Mouse (Mus musculus): Measurements from ENCODE around the gene Golph3. TPM values are rescaled to one million over a fixed set of nuclear protein-coding genes. Genes with fewer than 3 reads are reported as not detected.

Golph3 gene
- polyA plus RNA-seq, 1 experiment from 2014 or later = 61.5 TPM

- Histone ChIP-seq H3K4me1 (no peaks in the 10 kb centered on the region), H3K36me3 (replicated peaks) (peaks cover 87% of the 10 kb centered on the region), H3K27ac (replicated peaks) (no peak overlapping the region), H3K4me3 (no peak overlapping the region), H3K27me3 (replicated peaks; ENCODE audit: low read depth, poor library complexity, severe bottlenecking) (no peaks in the 10 kb centered on the region), H3K9me3 (no peaks in the 10 kb centered on the region)
- no peak for DNase-seq (ENCODE audit: low spot score)
- WGBS = 87% methylated on average over 3 of the region's 3 CpGs
These were observed 27.7 kb downstream of the Golph3 start for GRCm38 (mm10) chr15:12348950-12349349.

- 91% methylated on average over 5 of the region's 5 CpGs for WGBS
- Histone ChIP-seq H3K27me3 (replicated peaks; ENCODE audit: low read depth, poor library complexity, severe bottlenecking) (no peaks in the 10 kb centered on the region), H3K9me3 (no peaks in the 10 kb centered on the region), H3K4me3 (no peak overlapping the region), H3K27ac (replicated peaks) (no peak overlapping the region), H3K36me3 (replicated peaks) (peaks cover 85% of the 10 kb centered on the region), H3K4me1 (no peaks in the 10 kb centered on the region)
- DNase-seq (ENCODE audit: low spot score) = no peak
These were observed 28.6 kb downstream of the Golph3 start for GRCm38 (mm10) chr15:12349840-12350239.

- H3K4me1 ChIP-seq = no peaks in the 10 kb centered on the region
- H3K9me3 ChIP-seq = no peaks in the 10 kb centered on the region
- peaks cover 85% of the 10 kb centered on the region for H3K36me3 ChIP-seq (replicated peaks)
- H3K27me3 ChIP-seq (replicated peaks; ENCODE audit: low read depth, poor library complexity, severe bottlenecking) = no peaks in the 10 kb centered on the region
- H3K4me3 ChIP-seq = no peak overlapping the region
- 97% methylated on average over 7 of the region's 7 CpGs for WGBS
- no peak for DNase-seq (ENCODE audit: low spot score)
- H3K27ac ChIP-seq (replicated peaks) = no peak overlapping the region
These were observed 30.2 kb downstream of the Golph3 start for GRCm38 (mm10) chr15:12351470-12351869.

- H3K4me3 ChIP-seq = no peak overlapping the region
- peaks cover 81% of the 10 kb centered on the region for H3K36me3 ChIP-seq (replicated peaks)
- H3K4me1 ChIP-seq = no peaks in the 10 kb centered on the region
- no peaks in the 10 kb centered on the region for H3K9me3 ChIP-seq
- 93% methylated on average over 2 of the region's 2 CpGs for WGBS
- no peak for DNase-seq (ENCODE audit: low spot score)
- H3K27ac ChIP-seq (replicated peaks) = no peak overlapping the region
- H3K27me3 ChIP-seq (replicated peaks; ENCODE audit: low read depth, poor library complexity, severe bottlenecking) = no peaks in the 10 kb centered on the region
These were observed 33.1 kb downstream of the Golph3 start for GRCm38 (mm10) chr15:12354281-12354810.

- WGBS = 96% methylated on average over 6 of the region's 6 CpGs
- H3K36me3 ChIP-seq (replicated peaks) = peaks cover 72% of the 10 kb centered on the region
- no peaks in the 10 kb centered on the region for H3K4me1 ChIP-seq
These were observed 34.0 kb downstream of the Golph3 start for GRCm38 (mm10) chr15:12355261-12355660.

GRCm38 (mm10) chr15:12355907-12356306 lies 34.7 kb downstream of the Golph3 start:
- Histone ChIP-seq H3K4me1 (no peaks in the 10 kb centered on the region), H3K27me3 (replicated peaks; ENCODE audit: low read depth, poor library complexity, severe bottlenecking) (no peaks in the 10 kb centered on the region), H3K9me3 (no peaks in the 10 kb centered on the region), H3K27ac (replicated peaks) (no peak overlapping the region), H3K36me3 (replicated peaks) (peaks cover 73% of the 10 kb centered on the region), H3K4me3 (no peak overlapping the region)
- WGBS = 79% methylated on average over 7 of the region's 7 CpGs
- no peak for DNase-seq (ENCODE audit: low spot score)

More at GRCm38 (mm10) chr15:12355261-12355660, 34.0 kb downstream of the Golph3 start:
- H3K9me3 ChIP-seq = no peaks in the 10 kb centered on the region
- H3K27ac ChIP-seq (replicated peaks) = no peak overlapping the region
- no peak for DNase-seq (ENCODE audit: low spot score)
- no peak overlapping the region for H3K4me3 ChIP-seq
- no peaks in the 10 kb centered on the region for H3K27me3 ChIP-seq (replicated peaks; ENCODE audit: low read depth, poor library complexity, severe bottlenecking)

- Histone ChIP-seq H3K27ac (replicated peaks) (no peak overlapping the region), H3K27me3 (replicated peaks; ENCODE audit: low read depth, poor library complexity, severe bottlenecking) (no peaks in the 10 kb centered on the region), H3K9me3 (no peaks in the 10 kb centered on the region), H3K4me1 (no peaks in the 10 kb centered on the region), H3K4me3 (no peak overlapping the region), H3K36me3 (replicated peaks) (peaks cover 63% of the 10 kb centered on the region)
- no peak for DNase-seq (ENCODE audit: low spot score)
These were observed 36.2 kb downstream of the Golph3 start for GRCm38 (mm10) chr15:12357459-12357858.

- H3K9me3 ChIP-seq = no peaks in the 10 kb centered on the region
- H3K27me3 ChIP-seq (replicated peaks; ENCODE audit: low read depth, poor library complexity, severe bottlenecking) = no peaks in the 10 kb centered on the region
- DNase-seq (ENCODE audit: low spot score) = no peak
- H3K4me3 ChIP-seq = no peak overlapping the region
- WGBS = 92% methylated on average over 5 of the region's 5 CpGs
- no peak overlapping the region for H3K27ac ChIP-seq (replicated peaks)
- peaks cover 54% of the 10 kb centered on the region for H3K36me3 ChIP-seq (replicated peaks)
- H3K4me1 ChIP-seq = no peaks in the 10 kb centered on the region
These were observed 37.1 kb downstream of the Golph3 start for GRCm38 (mm10) chr15:12358384-12358783.

GRCm38 (mm10) chr15:12360519-12361212 lies 39.4 kb downstream of the Golph3 start:
- H3K36me3 ChIP-seq (replicated peaks) = peaks cover 33% of the 10 kb centered on the region
- WGBS = 80% methylated on average over 19 of the region's 19 CpGs
- H3K27me3 ChIP-seq (replicated peaks; ENCODE audit: low read depth, poor library complexity, severe bottlenecking) = no peaks in the 10 kb centered on the region
- H3K9me3 ChIP-seq = no peaks in the 10 kb centered on the region
- no peak overlapping the region for H3K27ac ChIP-seq (replicated peaks)
- no peak overlapping the region for H3K4me3 ChIP-seq
- DNase-seq (ENCODE audit: low spot score) = no peak
- H3K4me1 ChIP-seq = peaks cover under 1% of the 10 kb centered on the region

- 91% methylated on average over 14 of the region's 14 CpGs for WGBS
- Histone ChIP-seq H3K4me1 (peaks cover 8% of the 10 kb centered on the region), H3K36me3 (replicated peaks) (peaks cover 18% of the 10 kb centered on the region), H3K4me3 (no peak overlapping the region), H3K9me3 (no peaks in the 10 kb centered on the region), H3K27ac (replicated peaks) (no peak overlapping the region), H3K27me3 (replicated peaks; ENCODE audit: low read depth, poor library complexity, severe bottlenecking) (no peaks in the 10 kb centered on the region)
- no peak for DNase-seq (ENCODE audit: low spot score)
These were observed 40.9 kb downstream of the Golph3 start for GRCm38 (mm10) chr15:12362001-12362700.

- H3K27ac ChIP-seq (replicated peaks) = no peak overlapping the region
- H3K9me3 ChIP-seq = no peaks in the 10 kb centered on the region
- H3K27me3 ChIP-seq (replicated peaks; ENCODE audit: low read depth, poor library complexity, severe bottlenecking) = no peaks in the 10 kb centered on the region
- no peak overlapping the region for H3K4me3 ChIP-seq
- peaks cover 9% of the 10 kb centered on the region for H3K4me1 ChIP-seq
- DNase-seq (ENCODE audit: low spot score) = no peak
- 90% methylated on average over 6 of the region's 6 CpGs for WGBS
- H3K36me3 ChIP-seq (replicated peaks) = peaks cover 17% of the 10 kb centered on the region; the same call in 1 of the 2 replicates
These were observed 41.4 kb downstream of the Golph3 start for GRCm38 (mm10) chr15:12362701-12363040.

- DNase-seq (ENCODE audit: low spot score) = no peak
- 93% methylated on average over 4 of the region's 4 CpGs for WGBS
These were observed 42.8 kb downstream of the Golph3 start for GRCm38 (mm10) chr15:12364096-12364495.

More at GRCm38 (mm10) chr15:12364096-12364495, 42.8 kb downstream of the Golph3 start:
- Histone ChIP-seq H3K36me3 (replicated peaks) (0 out of 2 replicates have a peak, but pooled peaks cover 9% of the 10 kb centered on the region), H3K27ac (replicated peaks) (no peak overlapping the region), H3K9me3 (no peaks in the 10 kb centered on the region), H3K27me3 (replicated peaks; ENCODE audit: low read depth, poor library complexity, severe bottlenecking) (no peaks in the 10 kb centered on the region), H3K4me3 (no peak overlapping the region), H3K4me1 (peaks cover 15% of the 10 kb centered on the region)
